Comparison of ENCODE assay signal across 12 mouse cellular contexts in the genomic region with DNA sequence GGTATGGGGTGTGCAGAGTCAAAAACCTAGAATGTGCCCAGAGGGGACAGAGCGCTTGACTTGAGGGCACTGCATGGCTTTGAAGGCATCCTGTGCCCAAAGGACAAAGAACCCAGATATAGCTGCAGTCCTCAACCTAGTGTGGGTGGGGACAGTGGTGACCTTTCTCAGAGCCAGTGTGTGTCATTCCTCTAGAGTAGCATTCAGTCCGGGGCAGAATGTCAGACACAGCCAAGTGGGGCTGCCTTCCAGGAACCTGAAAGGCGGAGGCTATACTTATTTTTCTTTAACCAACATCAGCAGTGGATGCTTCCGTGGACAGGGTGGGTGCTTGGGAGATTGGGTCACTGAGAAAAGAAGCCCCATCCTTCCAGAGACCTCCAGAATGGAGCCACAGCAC.
DNase-seq lines count a peak whose midpoint lies in the region; ATAC-seq lines count a peak whose summit lies in the region.
"Had no signal": no experiment of that assay in that cellular context is flagged by ENCODE, and none has a peak within 500 bp of the region (broad histone marks: within the 10 kb centered on the region; RNA-seq: fewer than 3 reads in every experiment).

No protein-coding gene starts in this region.

- no peak for DNase-seq in heart, adult 9 months (ENCODE audit: low spot score in 2 of 2)
- DNase-seq in midbrain, embryonic 11.5 days (ENCODE audit: low spot score, missing footprints), result no peak
- no peak for DNase-seq in cerebellum, postnatal 4 days (ENCODE audit: low spot score in 2 of 2)
- DNase-seq: cerebellum, adult 9-10 months; forebrain, postnatal 0 days; gastrocnemius, postnatal 36 days; layer of hippocampus, postnatal 36 days; right cerebral cortex, postnatal 4 days had no signal

- H3K4me1 ChIP-seq in heart, embryonic 13.5 days, result peaks cover 81% of the 10 kb centered on the region
- peaks cover 36% of the 10 kb centered on the region for H3K4me1 ChIP-seq in midbrain, embryonic 12.5 days
- H3K4me1 ChIP-seq in midbrain, embryonic 11.5 days (ENCODE audit: control insufficient read depth, insufficient read depth, low read length), result peaks cover 9% of the 10 kb centered on the region
- peaks cover 60% of the 10 kb centered on the region for H3K4me1 ChIP-seq in hindbrain, embryonic 15.5 days (replicated peaks)
- peaks cover 75% of the 10 kb centered on the region for H3K4me1 ChIP-seq in neural tube, embryonic 15.5 days

- no peaks in the 10 kb centered on the region for H3K27me3 ChIP-seq in heart, embryonic 13.5 days (replicated peaks)
- no peaks in the 10 kb centered on the region for H3K27me3 ChIP-seq in midbrain, embryonic 12.5 days
- no peaks in the 10 kb centered on the region for H3K27me3 ChIP-seq in midbrain, embryonic 11.5 days (ENCODE audit: control insufficient read depth, insufficient read depth, low read length)
- H3K27me3 ChIP-seq in hindbrain, embryonic 15.5 days, result no peaks in the 10 kb centered on the region
- H3K27me3 ChIP-seq in neural tube, embryonic 15.5 days (replicated peaks), result no peaks in the 10 kb centered on the region

- H3K4me3 ChIP-seq in heart, embryonic 13.5 days, result no peak overlapping the region
- H3K4me3 ChIP-seq in midbrain, embryonic 12.5 days, result no peak overlapping the region
- H3K4me3 ChIP-seq in midbrain, embryonic 11.5 days (ENCODE audit: low read depth, low read length), result no peak overlapping the region
- H3K4me3 ChIP-seq in hindbrain, embryonic 15.5 days, result no peak overlapping the region
- H3K4me3 ChIP-seq in neural tube, embryonic 15.5 days (replicated peaks), result no peak overlapping the region

- peak overlapping the region; percentile 80 for H3K27ac ChIP-seq in heart, embryonic 13.5 days (replicated peaks)
- peak overlapping the region; percentile 35; the same call in 1 of the 2 replicates for H3K27ac ChIP-seq in midbrain, embryonic 12.5 days (replicated peaks)
- no peak overlapping the region for H3K27ac ChIP-seq in midbrain, embryonic 11.5 days (ENCODE audit: low read depth, low read length)
- H3K27ac ChIP-seq in hindbrain, embryonic 15.5 days (replicated peaks), result 0 out of 2 replicates have a peak overlapping the region, but pooled peaks have one; percentile 5
- H3K27ac ChIP-seq in neural tube, embryonic 15.5 days (replicated peaks), result peak overlapping the region; percentile 20

- ATAC-seq in heart, embryonic 13.5 days (ENCODE audit: extremely low read depth, insufficient number of reproducible peaks, low FRiP score, low TSS enrichment), result no peak
- ATAC-seq in midbrain, embryonic 12.5 days (ENCODE audit: low FRiP score, low read depth), result no peak
- no peak for ATAC-seq in midbrain, embryonic 11.5 days (ENCODE audit: low FRiP score)
- ATAC-seq in hindbrain, embryonic 15.5 days (ENCODE audit: low FRiP score, low read depth), result no peak
- no peak for ATAC-seq in neural tube, embryonic 15.5 days (ENCODE audit: low FRiP score)
- ATAC-seq: forebrain, postnatal 0 days had no signal

- no peak overlapping the region for H3K4me2 ChIP-seq in heart, embryonic 13.5 days
- no peak overlapping the region for H3K4me2 ChIP-seq in midbrain, embryonic 12.5 days (replicated peaks)
- no peak overlapping the region for H3K4me2 ChIP-seq in midbrain, embryonic 11.5 days
- no peak overlapping the region for H3K4me2 ChIP-seq in hindbrain, embryonic 15.5 days
- no peak overlapping the region for H3K4me2 ChIP-seq in neural tube, embryonic 15.5 days

- peak overlapping the region; percentile 67 for H3K9ac ChIP-seq in heart, embryonic 13.5 days
- H3K9ac ChIP-seq in midbrain, embryonic 12.5 days (replicated peaks), result no peak overlapping the region
- H3K9ac ChIP-seq in midbrain, embryonic 11.5 days (ENCODE audit: low read length), result no peak overlapping the region
- no peak overlapping the region for H3K9ac ChIP-seq in hindbrain, embryonic 15.5 days
- H3K9ac ChIP-seq in neural tube, embryonic 15.5 days (replicated peaks), result no peak overlapping the region
- H3K9ac ChIP-seq: forebrain, postnatal 0 days had no signal

- peaks cover 34% of the 10 kb centered on the region for H3K36me3 ChIP-seq in heart, embryonic 13.5 days
- H3K36me3 ChIP-seq in midbrain, embryonic 12.5 days, result peaks cover 37% of the 10 kb centered on the region
- peaks cover 2% of the 10 kb centered on the region for H3K36me3 ChIP-seq in midbrain, embryonic 11.5 days (ENCODE audit: control insufficient read depth, insufficient read depth, low read length)
- no peaks in the 10 kb centered on the region for H3K36me3 ChIP-seq in hindbrain, embryonic 15.5 days
- H3K36me3 ChIP-seq in neural tube, embryonic 15.5 days, result no peaks in the 10 kb centered on the region

- H3K9me3 ChIP-seq in heart, embryonic 13.5 days, result no peaks in the 10 kb centered on the region
- H3K9me3 ChIP-seq in midbrain, embryonic 12.5 days, result no peaks in the 10 kb centered on the region
- H3K9me3 ChIP-seq in midbrain, embryonic 11.5 days (ENCODE audit: control insufficient read depth, low read length), result no peaks in the 10 kb centered on the region
- H3K9me3 ChIP-seq in hindbrain, embryonic 15.5 days, result no peaks in the 10 kb centered on the region
- no peaks in the 10 kb centered on the region for H3K9me3 ChIP-seq in neural tube, embryonic 15.5 days (replicated peaks)

- 65% methylated on average over 4 of the region's 4 CpGs for WGBS in heart, embryonic 13.5 days
- WGBS in midbrain, embryonic 12.5 days, result 84% methylated on average over 4 of the region's 4 CpGs
- WGBS in midbrain, embryonic 11.5 days, result 92% methylated on average over 4 of the region's 4 CpGs
- 88% methylated on average over 4 of the region's 4 CpGs for whole genome bisulfite sequencing in hindbrain, embryonic 15.5 days
- 84% methylated on average over 4 of the region's 4 CpGs for WGBS in neural tube, embryonic 15.5 days
